Mouse (Mus musculus) 3T3-L1 (cell line): ENCODE results near the gene Gm3618.
"Not testable (repeated sequence)": the region's sequence is repeated elsewhere in the genome, so short reads cannot be mapped to it uniquely, and the experiment has no call there.

Source experiments
- DNase-seq: peaks from one replicate; pipeline ENCODE4 v3.0.0-alpha.2; 2015; ENCODE audit warnings: low read depth, low spot score

The Gm3618 gene

GRCm38 (mm10) chr14:6343578-6343977, at the start of gene Gm3618:
TSS of gene Gm3618 (minus strand) at chr14:6343678.
- DNase-seq, result not testable (repeated sequence)

- not testable (repeated sequence) for DNase-seq
Observed at GRCm38 (mm10) chr14:6390219-6390618, 46.7 kb upstream of the Gm3618 start, which contains the start of gene Gm16440. TSS of gene Gm16440 (minus strand) at chr14:6390319.

- DNase-seq, result not testable (repeated sequence)
Observed at GRCm38 (mm10) chr14:6304743-6305142, 38.7 kb downstream of the Gm3618 start, which contains the start of gene Gm21103. TSS of gene Gm21103 (minus strand) at chr14:6304843.

GRCm38 (mm10) chr14:6286931-6287715, 56.4 kb downstream of the Gm3618 start, which contains the start of gene Gm3411:
TSS of gene Gm3411 (minus strand) at chr14:6287250.
- DNase-seq, result not testable (repeated sequence)
